Mouse (Mus musculus): ENCODE results near the gene Acaca. TPM values are rescaled to one million over a fixed set of nuclear protein-coding genes. Genes with fewer than 3 reads are reported as not detected.
"Not testable (repeated sequence)": the region's sequence is repeated elsewhere in the genome, so short reads cannot be mapped to it uniquely, and the experiment has no call there.

The Acaca gene
- polyA plus RNA-seq, 1 experiment from 2014 or later, result 19.1 TPM

DNA sequence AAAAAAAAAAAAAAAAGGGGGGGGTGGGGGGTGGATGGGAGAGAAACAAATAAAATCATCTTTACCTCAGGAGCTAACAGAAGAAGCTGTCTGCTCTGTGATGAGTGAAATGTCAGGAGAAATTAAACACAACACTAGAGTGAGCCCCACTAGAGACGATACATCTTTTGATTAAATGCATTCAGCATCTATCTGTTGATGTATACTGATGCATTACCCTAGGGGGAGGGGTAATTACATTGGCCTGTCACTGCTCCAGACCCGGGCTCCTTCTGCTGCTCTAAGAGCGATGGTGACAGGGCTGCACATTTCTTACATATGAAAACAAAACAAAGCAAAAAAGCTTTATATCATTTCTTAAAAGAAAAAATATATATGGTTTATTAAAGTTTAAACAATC is 163.8 kb downstream of the Acaca start:
- Histone ChIP-seq H3K27ac (no peak overlapping the region), H3K9ac (no peak overlapping the region), H3K36me3 (peaks cover 9% of the 10 kb centered on the region; the same call in 1 of the 2 replicates), H3K4me3 (no peak overlapping the region), H3K9me3 (no peaks in the 10 kb centered on the region), H3K4me1 (0 out of 2 replicates have a peak, but pooled peaks cover 5% of the 10 kb centered on the region), H3K27me3 (no peaks in the 10 kb centered on the region), H3K4me2 (no peak overlapping the region)
- 73% methylated on average over 3 of the region's 3 CpGs for WGBS
- ATAC-seq (ENCODE audit: insufficient number of reproducible peaks, insufficient read depth, low FRiP score, low TSS enrichment, low read depth), result no peak

DNA sequence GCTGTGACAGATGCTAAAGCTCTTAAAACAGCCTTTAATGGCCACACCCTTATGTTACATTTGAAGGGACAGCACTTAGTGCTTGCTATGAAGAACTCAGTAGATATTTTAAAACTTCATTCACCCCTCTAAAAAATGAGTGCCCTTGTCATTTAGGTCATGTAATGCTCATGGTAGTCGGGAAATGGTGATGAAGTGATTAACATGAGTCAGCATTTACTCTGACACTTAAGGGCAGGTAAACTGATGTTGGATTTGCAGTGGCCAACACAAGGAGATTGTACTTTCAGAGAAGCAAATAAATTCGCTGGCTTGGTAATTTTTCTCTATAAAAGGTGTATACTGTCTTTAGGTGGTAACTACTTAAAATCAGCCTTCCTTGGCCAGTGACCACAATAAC is 166.9 kb downstream of the Acaca start:
- Histone ChIP-seq H3K4me2 (no peak overlapping the region), H3K27ac (no peak overlapping the region), H3K9me3 (no peaks in the 10 kb centered on the region), H3K4me3 (no peak overlapping the region), H3K4me1 (no peaks in the 10 kb centered on the region), H3K27me3 (no peaks in the 10 kb centered on the region), H3K9ac (no peak overlapping the region), H3K36me3 (peaks cover 13% of the 10 kb centered on the region; the same call in 1 of the 2 replicates)
- ATAC-seq (ENCODE audit: insufficient number of reproducible peaks, insufficient read depth, low FRiP score, low TSS enrichment, low read depth), result no peak
- 87% methylated on average over 2 of the region's 2 CpGs for WGBS

DNA sequence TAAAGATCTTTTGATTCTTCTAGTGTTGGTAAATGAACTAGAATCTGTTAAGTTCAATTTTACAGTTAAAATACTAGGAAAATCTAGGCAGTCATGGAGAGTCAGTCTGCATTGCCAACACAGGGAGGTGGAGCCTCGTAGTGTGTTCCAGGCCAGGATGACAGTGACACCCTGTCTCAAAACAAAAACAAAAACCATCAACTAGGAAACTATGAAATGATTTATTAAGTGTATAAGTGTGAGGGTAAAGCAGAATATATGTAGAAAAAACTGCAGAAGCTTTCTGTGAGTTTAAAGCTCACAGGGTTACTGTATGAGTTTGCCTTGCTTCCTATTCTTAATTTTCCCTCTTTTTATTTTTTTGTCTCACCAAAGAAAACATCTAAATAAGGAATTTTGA is 176.0 kb downstream of the Acaca start:
- no peaks in the 10 kb centered on the region for H3K9me3 ChIP-seq
- ATAC-seq (ENCODE audit: insufficient number of reproducible peaks, insufficient read depth, low FRiP score, low TSS enrichment, low read depth), result no peak

DNA sequence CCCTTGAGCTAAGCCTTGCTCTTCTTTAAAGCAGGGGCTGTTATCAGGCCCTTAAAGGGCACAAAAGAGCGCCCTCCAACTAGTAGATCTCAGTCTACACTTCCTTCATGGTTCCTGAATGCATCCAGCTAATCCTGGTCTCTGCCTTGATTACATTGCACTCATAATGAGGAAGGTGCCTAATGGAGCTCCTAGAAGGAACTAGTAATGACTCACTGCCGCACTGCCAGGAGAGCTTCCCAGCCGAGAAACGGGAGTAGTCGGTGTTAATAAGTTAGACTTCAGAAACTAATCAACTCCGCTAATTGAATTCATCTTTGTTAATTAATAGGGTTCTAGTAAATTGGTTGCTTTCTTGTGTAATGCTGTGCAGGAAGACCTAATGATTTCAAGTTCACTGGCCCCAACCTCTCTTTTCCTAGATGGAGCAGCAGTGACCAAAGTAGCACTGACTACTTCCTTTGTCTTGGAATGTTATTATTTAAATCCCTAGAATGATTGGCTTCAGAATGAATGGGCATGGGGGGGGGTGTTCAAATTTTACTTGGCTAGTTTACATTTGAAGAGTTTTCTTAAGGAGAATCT is 176.8 kb downstream of the Acaca start:
- Histone ChIP-seq H3K4me2 (no peak overlapping the region), H3K36me3 (peaks cover 11% of the 10 kb centered on the region), H3K27me3 (no peaks in the 10 kb centered on the region), H3K27ac (no peak overlapping the region), H3K9me3 (no peaks in the 10 kb centered on the region), H3K4me3 (no peak overlapping the region), H3K4me1 (no peaks in the 10 kb centered on the region), H3K9ac (no peak overlapping the region)
- no peak for ATAC-seq (ENCODE audit: insufficient number of reproducible peaks, insufficient read depth, low FRiP score, low TSS enrichment, low read depth)
- WGBS, result 88% methylated on average over 6 of the region's 6 CpGs

More for the DNA sequence above, 176.0 kb downstream of the Acaca start:
- H3K4me2 ChIP-seq, result no peak overlapping the region
- H3K4me3 ChIP-seq, result no peak overlapping the region
- H3K36me3 ChIP-seq, result peaks cover 13% of the 10 kb centered on the region
- no peak overlapping the region for H3K27ac ChIP-seq
- H3K4me1 ChIP-seq, result no peaks in the 10 kb centered on the region
- WGBS, result 87% methylated on average over 1 of the region's 1 CpGs
- H3K27me3 ChIP-seq, result no peaks in the 10 kb centered on the region
- H3K9ac ChIP-seq, result no peak overlapping the region

DNA sequence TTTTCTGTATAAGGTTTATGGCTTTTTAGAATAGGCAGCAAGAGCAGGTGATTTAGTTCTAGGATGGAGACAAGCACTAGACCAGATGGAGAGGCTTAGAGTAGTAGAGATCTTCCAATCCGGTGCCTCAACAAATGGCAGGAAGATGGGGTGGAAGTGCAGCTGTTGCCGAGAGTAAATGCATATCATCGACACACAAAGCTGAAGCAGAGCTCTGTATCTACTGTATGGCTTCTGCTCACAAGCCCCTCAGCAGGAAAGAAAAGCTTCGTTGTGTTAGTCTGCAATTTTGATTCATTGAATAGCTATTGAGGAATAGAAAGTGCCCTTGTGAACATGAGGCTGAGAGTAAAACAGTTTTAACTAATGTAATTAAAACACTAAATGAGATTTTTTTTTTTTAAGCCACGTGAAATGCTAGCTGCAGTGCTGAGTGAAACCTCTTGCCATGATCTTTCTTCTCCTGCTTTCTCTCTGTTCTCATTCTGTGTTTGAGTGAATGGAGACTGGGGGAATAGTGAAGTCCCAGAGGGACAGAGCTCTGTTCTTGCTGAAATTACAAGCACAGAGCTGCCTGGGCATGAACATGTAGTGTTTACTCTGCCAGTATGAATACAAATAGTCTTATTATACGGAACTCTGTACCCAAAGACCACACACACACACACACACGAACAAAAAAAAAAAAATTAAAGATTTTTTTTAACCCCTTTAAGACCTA is 194.7 kb downstream of the Acaca start:
- WGBS, result 61% methylated on average over 7 of the region's 7 CpGs
- no peak overlapping the region for H3K9ac ChIP-seq
- no peaks in the 10 kb centered on the region for H3K9me3 ChIP-seq
- H3K36me3 ChIP-seq, result peaks cover 30% of the 10 kb centered on the region
- ATAC-seq (ENCODE audit: insufficient number of reproducible peaks, insufficient read depth, low FRiP score, low TSS enrichment, low read depth), result no peak
- H3K4me3 ChIP-seq, result no peak overlapping the region
- no peaks in the 10 kb centered on the region for H3K4me1 ChIP-seq
- no peaks in the 10 kb centered on the region for H3K27me3 ChIP-seq
- H3K27ac ChIP-seq, result no peak overlapping the region; the same call in 1 of the 2 replicates
- no peak overlapping the region for H3K4me2 ChIP-seq

DNA sequence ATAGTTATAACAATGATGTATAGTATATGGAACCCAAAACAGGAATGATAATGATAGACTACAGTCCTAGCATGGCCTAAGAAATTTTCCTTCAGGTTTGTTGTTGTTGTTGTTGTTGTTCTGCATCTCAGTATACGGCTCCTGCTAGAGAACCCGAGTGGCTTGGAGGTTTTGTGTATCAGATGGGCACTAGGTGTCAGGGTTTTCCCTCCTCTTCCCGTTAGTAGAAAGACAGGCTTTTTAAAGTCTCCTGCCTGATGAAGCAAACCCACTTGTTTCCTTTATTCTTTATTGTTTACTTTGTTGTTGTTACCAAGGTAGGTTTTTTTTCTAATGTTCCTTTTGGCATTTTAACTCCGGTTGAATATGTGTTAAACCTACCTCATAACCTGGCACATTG is 197.6 kb downstream of the Acaca start:
- Histone ChIP-seq H3K9ac (no peak overlapping the region), H3K27me3 (no peaks in the 10 kb centered on the region), H3K9me3 (no peaks in the 10 kb centered on the region), H3K4me1 (no peaks in the 10 kb centered on the region), H3K4me3 (no peak overlapping the region), H3K4me2 (no peak overlapping the region), H3K27ac (no peak overlapping the region), H3K36me3 (peaks cover 25% of the 10 kb centered on the region)
- no peak for ATAC-seq (ENCODE audit: insufficient number of reproducible peaks, insufficient read depth, low FRiP score, low TSS enrichment, low read depth)
- 85% methylated on average over 4 of the region's 4 CpGs for WGBS

DNA sequence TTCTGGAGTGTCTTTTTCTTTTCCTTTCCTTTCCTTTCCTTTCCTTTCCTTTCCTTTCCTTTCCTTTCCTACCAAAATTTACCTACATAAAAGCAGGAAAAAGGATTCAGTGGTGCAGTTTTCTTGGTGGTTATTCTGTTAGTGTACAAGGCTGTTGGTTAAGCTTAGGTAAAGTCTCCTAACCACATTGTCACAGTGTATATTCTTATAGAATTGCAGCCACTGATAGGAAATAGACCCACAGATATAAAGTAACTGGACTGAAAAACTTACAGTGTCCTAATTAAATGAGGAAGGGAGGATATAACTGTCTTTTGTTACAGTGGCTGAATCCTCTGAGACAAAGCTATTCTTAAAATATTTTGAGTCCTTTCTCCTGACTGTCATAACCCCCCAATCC is 202.9 kb downstream of the Acaca start:
- no peaks in the 10 kb centered on the region for H3K4me1 ChIP-seq
- ATAC-seq (ENCODE audit: insufficient number of reproducible peaks, insufficient read depth, low FRiP score, low TSS enrichment, low read depth), result no peak
- H3K4me3 ChIP-seq, result no peak overlapping the region
- H3K4me2 ChIP-seq, result no peak overlapping the region
- no peaks in the 10 kb centered on the region for H3K27me3 ChIP-seq
- no peak overlapping the region for H3K27ac ChIP-seq
- H3K36me3 ChIP-seq, result 0 out of 2 replicates have a peak, but pooled peaks cover 4% of the 10 kb centered on the region
- H3K9me3 ChIP-seq, result no peaks in the 10 kb centered on the region
- no peak overlapping the region for H3K9ac ChIP-seq

DNA sequence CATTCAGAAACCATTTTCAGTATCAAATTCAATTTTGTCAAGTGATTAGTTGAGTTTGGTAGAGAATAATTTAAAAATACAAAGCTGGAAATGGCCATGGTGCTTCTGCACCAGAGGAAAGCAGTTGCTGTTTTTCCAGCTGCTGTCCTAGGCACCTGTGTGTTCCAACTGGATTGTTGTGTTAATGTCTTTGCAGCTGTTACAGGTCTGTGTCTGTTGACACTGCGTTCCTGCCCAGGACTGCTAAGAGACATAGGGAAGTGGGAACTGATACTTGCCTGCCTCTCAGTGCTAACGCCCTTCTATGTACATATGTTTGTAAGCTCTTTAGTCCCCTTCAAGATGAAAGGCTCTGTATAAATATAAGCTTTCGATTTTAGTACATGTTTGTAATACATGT is 203.4 kb downstream of the Acaca start:
- no peaks in the 10 kb centered on the region for H3K9me3 ChIP-seq
- no peaks in the 10 kb centered on the region for H3K4me1 ChIP-seq
- H3K36me3 ChIP-seq, result 0 out of 2 replicates have a peak, but pooled peaks cover 4% of the 10 kb centered on the region
- H3K4me3 ChIP-seq, result no peak overlapping the region
- no peak overlapping the region for H3K4me2 ChIP-seq
- WGBS, result 85% methylated on average over 3 of the region's 3 CpGs
- H3K27ac ChIP-seq, result no peak overlapping the region
- no peak for ATAC-seq (ENCODE audit: insufficient number of reproducible peaks, insufficient read depth, low FRiP score, low TSS enrichment, low read depth)
- no peak overlapping the region for H3K9ac ChIP-seq
- H3K27me3 ChIP-seq, result no peaks in the 10 kb centered on the region

DNA sequence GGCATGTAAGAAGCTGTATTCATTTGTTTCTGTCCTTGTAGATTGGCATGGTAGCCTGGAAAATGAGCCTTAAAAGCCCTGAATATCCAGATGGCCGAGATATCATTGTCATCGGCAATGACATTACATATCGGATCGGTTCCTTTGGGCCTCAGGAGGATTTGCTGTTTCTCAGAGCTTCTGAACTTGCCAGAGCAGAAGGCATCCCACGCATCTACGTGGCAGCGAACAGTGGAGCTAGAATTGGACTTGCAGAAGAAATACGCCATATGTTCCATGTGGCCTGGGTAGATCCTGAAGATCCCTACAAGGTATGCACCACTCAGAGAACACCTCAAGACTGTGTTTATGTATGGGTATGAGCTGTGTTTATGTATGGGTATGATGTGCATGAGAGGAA is 208.8 kb downstream of the Acaca start:
- WGBS, result 97% methylated on average over 8 of the region's 8 CpGs

DNA sequence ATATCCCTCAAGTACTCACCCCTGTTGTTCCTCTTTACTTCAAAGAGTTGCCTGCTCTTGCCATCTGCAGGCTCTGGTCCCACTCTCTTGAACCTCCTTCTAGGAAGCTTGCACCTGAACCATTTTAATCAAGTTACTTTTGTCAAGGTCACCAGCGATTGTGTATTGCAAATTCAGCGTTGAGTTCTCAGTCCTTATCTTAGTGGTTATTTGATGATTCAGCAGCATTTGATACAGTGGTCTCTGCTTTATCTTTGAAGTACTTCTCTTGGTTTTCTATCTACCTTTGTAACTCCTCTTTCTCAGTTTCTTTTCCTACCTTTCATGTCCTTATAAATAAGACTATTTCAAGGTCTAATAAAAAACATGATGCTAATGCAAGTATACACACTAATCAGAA is 211.2 kb downstream of the Acaca start:
- Histone ChIP-seq H3K36me3 (peaks cover 14% of the 10 kb centered on the region), H3K9me3 (no peaks in the 10 kb centered on the region), H3K27ac (no peak overlapping the region), H3K4me2 (no peak overlapping the region), H3K4me1 (0 out of 2 replicates have a peak, but pooled peaks cover 3% of the 10 kb centered on the region), H3K27me3 (no peaks in the 10 kb centered on the region), H3K9ac (no peak overlapping the region), H3K4me3 (no peak overlapping the region)
- WGBS, result 86% methylated on average over 2 of the region's 2 CpGs
- ATAC-seq (ENCODE audit: insufficient number of reproducible peaks, insufficient read depth, low FRiP score, low TSS enrichment, low read depth), result no peak

More for the DNA sequence above, 208.8 kb downstream of the Acaca start:
- H3K9ac ChIP-seq; H3K27ac ChIP-seq; H3K4me1 ChIP-seq; H3K4me2 ChIP-seq; H3K9me3 ChIP-seq; H3K4me3 ChIP-seq; ATAC-seq (ENCODE audit: insufficient number of reproducible peaks, insufficient read depth, low FRiP score, low TSS enrichment, low read depth); H3K27me3 ChIP-seq: not testable (repeated sequence)
- peaks cover 14% of the 10 kb centered on the region for H3K36me3 ChIP-seq

DNA sequence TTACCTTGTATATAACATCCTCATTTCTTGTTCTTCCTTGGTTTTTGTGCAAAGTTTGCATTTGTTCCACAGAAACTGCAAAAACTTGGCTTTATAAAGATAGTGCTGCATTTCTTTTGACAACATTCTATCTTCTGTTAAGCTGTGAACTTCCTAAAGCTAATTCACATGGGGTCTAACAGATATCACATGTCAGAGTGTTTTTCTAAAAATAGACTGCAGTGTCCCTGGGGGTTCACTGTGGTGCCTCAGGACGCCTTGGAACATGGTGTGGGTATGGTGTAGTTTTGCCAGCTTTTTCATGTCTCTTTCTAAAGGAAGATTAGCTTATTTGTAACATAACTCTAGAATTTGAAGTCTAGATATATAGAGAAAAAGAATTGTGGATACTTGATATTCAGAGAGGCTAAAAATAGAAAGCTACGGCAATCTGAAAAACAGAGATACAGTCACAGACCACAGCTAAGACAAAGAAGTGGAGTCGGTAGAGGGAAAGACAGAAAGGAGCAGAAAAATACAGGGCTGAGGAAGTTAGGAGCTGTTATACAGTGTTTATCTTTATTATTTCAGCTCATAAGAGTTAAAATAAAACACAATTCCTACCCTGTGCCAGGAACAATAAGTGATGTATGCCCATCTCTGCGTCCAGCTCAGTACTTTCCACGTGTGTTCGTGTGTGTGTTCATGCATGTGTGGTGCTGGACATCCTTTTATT is 215.2 kb downstream of the Acaca start:
- no peak for ATAC-seq (ENCODE audit: insufficient number of reproducible peaks, insufficient read depth, low FRiP score, low TSS enrichment, low read depth)
- no peaks in the 10 kb centered on the region for H3K27me3 ChIP-seq
- no peaks in the 10 kb centered on the region for H3K9me3 ChIP-seq
- WGBS, result 62% methylated on average over 6 of the region's 6 CpGs
- H3K36me3 ChIP-seq, result peaks cover 6% of the 10 kb centered on the region
- no peak overlapping the region for H3K27ac ChIP-seq
- H3K4me1 ChIP-seq, result 0 out of 2 replicates have a peak, but pooled peaks cover 3% of the 10 kb centered on the region
- no peak overlapping the region for H3K4me3 ChIP-seq
- no peak overlapping the region for H3K4me2 ChIP-seq
- H3K9ac ChIP-seq, result no peak overlapping the region

DNA sequence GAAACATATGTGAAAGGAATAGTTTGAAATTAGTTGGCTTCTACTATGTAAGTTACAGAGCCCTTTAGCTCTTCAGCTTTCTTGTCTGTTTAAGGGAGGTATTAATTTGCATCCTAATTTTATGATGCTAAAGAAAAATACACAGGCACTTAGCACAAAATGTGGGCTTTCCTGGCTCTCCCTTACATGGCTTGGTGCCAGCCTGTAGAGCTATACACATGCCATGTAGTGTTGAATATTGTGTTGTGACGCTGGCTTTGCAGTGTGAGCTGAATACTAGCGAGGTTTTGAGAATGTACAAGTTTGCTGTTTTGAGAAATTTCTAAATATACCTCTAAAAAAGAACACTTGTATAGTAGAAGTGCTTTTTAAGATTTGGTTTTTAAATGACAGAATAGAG is 218.3 kb downstream of the Acaca start:
- ATAC-seq (ENCODE audit: insufficient number of reproducible peaks, insufficient read depth, low FRiP score, low TSS enrichment, low read depth), result no peak
- 76% methylated on average over 2 of the region's 2 CpGs for WGBS

More for the DNA sequence above, 218.3 kb downstream of the Acaca start:
- Histone ChIP-seq H3K9me3 (no peaks in the 10 kb centered on the region), H3K27ac (no peak overlapping the region), H3K4me3 (no peak overlapping the region), H3K36me3 (peaks cover 9% of the 10 kb centered on the region), H3K4me1 (peaks cover 3% of the 10 kb centered on the region; the same call in 1 of the 2 replicates), H3K4me2 (no peak overlapping the region), H3K27me3 (no peaks in the 10 kb centered on the region), H3K9ac (no peak overlapping the region)

Measured in embryonic facial prominence, embryonic 13.5 days (tissue).